8 mouse cellular contexts compared by ENCODE assay signal in genomic region chr11:75467512-75468215, GRCm38 (mm10). TPM values are rescaled to one million over a fixed set of nuclear protein-coding genes. Genes with fewer than 3 reads are reported as not detected.
A peak's percentile ranks its signal among the peaks of the same experiment; 100 is the strongest.
DNase-seq lines count a peak whose midpoint lies in the region; ATAC-seq and TF ChIP-seq lines count a peak whose summit lies in the region.

No protein-coding gene starts in this region.

- WGBS in heart, postnatal 0 days = 12% methylated on average over 19 of the region's 19 CpGs
- WGBS in kidney, postnatal 0 days = 22% methylated on average over 19 of the region's 19 CpGs

- no peaks in the 10 kb centered on the region for H3K9me3 ChIP-seq in heart, postnatal 0 days (replicated peaks; ENCODE audit: control insufficient read depth, low read length)
- H3K9me3 ChIP-seq in kidney, postnatal 0 days (replicated peaks; ENCODE audit: low read length) = no peaks in the 10 kb centered on the region

- intact Hi-C loops in left cerebral cortex, adult 2 months (cut with DNase I) = no loop called here
- intact Hi-C loops in left cerebral cortex, postnatal 4 days (cut with DNase I) = no loop called here

- no peak for DNase-seq in left cerebral cortex, adult 2 months (ENCODE audit: extremely low spot score in 1 of 2, low spot score in 2 of 2)
- DNase-seq in left cerebral cortex, postnatal 4 days = no peak
- peak; percentile 27 for DNase-seq in fibroblast of lung, adult 2 months (ENCODE audit: low read depth)
- DNase-seq in heart, postnatal 0 days (ENCODE audit: low spot score) = peak; percentile 80
- peak; percentile 87 for DNase-seq in kidney, postnatal 0 days (ENCODE audit: low spot score)
- DNase-seq in lung, postnatal 25 days (ENCODE audit: low spot score) = peak; percentile 61
- DNase-seq in retina, embryonic 14.5 days (ENCODE audit: low spot score) = peak; percentile 58
- DNase-seq in layer of hippocampus, adult 9-11 months = no peak

- H3K27me3 ChIP-seq in heart, postnatal 0 days (ENCODE audit: control insufficient read depth, insufficient read depth, low read length) = no peaks in the 10 kb centered on the region
- H3K27me3 ChIP-seq in kidney, postnatal 0 days (ENCODE audit: insufficient read depth, low read length) = no peaks in the 10 kb centered on the region

- peak; percentile 73 for ATAC-seq in heart, postnatal 0 days (ENCODE audit: insufficient read depth, low read depth)
- peak; percentile 67 for ATAC-seq in kidney, postnatal 0 days (replicated peaks; ENCODE audit: low FRiP score, low read depth)

- peak overlapping the region; percentile 73 for H3K4me2 ChIP-seq in heart, postnatal 0 days (ENCODE audit: low read depth, low read length)
- H3K4me2 ChIP-seq in kidney, postnatal 0 days (ENCODE audit: low read length) = peak overlapping the region; percentile 84

- no peak for TF ChIP-seq EP300 in heart, postnatal 0 days (IDR thresholded peaks at IDR 0.05; ENCODE audit: low read depth)

- H3K4me3 ChIP-seq in left cerebral cortex, adult 2 months = 0 out of 2 replicates have a peak overlapping the region, but pooled peaks have one; percentile 22
- H3K4me3 ChIP-seq in heart, postnatal 0 days (ENCODE audit: low read depth, low read length) = peak overlapping the region; percentile 47
- peak overlapping the region; percentile 36 for H3K4me3 ChIP-seq in kidney, postnatal 0 days (replicated peaks; ENCODE audit: low read depth, low read length)

- TF ChIP-seq CTCF in left cerebral cortex, adult 2 months (IDR thresholded peaks at IDR 0.05) = no peak; the same call in 1 of the 2 replicates
- TF ChIP-seq CTCF in heart, postnatal 0 days (IDR thresholded peaks at IDR 0.05; ENCODE audit: low read depth) = no peak
- no peak for TF ChIP-seq CTCF in kidney, postnatal 0 days (IDR thresholded peaks at IDR 0.05; ENCODE audit: low read depth)

- H3K4me1 ChIP-seq in heart, postnatal 0 days (ENCODE audit: control insufficient read depth, insufficient read depth) = peaks cover 11% of the 10 kb centered on the region
- H3K4me1 ChIP-seq in kidney, postnatal 0 days (replicated peaks; ENCODE audit: insufficient read depth, low read length) = peaks cover 15% of the 10 kb centered on the region; the same call in 1 of the 2 replicates

- peaks cover 27% of the 10 kb centered on the region for H3K36me3 ChIP-seq in heart, postnatal 0 days (replicated peaks; ENCODE audit: control insufficient read depth, insufficient read depth, low read length)
- peaks cover 13% of the 10 kb centered on the region for H3K36me3 ChIP-seq in kidney, postnatal 0 days (ENCODE audit: insufficient read depth, low read length)

- H3K27ac ChIP-seq in left cerebral cortex, adult 2 months = no peak overlapping the region
- H3K27ac ChIP-seq in heart, postnatal 0 days (ENCODE audit: low read depth) = peak overlapping the region; percentile 33; the same call in 1 of the 2 replicates
- 0 out of 2 replicates have a peak overlapping the region, but pooled peaks have one; percentile 31 for H3K27ac ChIP-seq in kidney, postnatal 0 days

- peak overlapping the region; percentile 49 for H3K9ac ChIP-seq in heart, postnatal 0 days (replicated peaks; ENCODE audit: low read depth, low read length)
- H3K9ac ChIP-seq in kidney, postnatal 0 days (ENCODE audit: low read depth, low read length) = peak overlapping the region; percentile 66

RNA-seq across cellular contexts. Expression of gene Tlcd2, which starts 6.1 kb away (rescaled TPM):
- total RNA-seq in left cerebral cortex, adult 2 months (2021) = under 1 TPM; 0.51 to 0.66 TPM
- total RNA-seq in left cerebral cortex, postnatal 4 days (2021) = under 1 TPM; 0.80 to 0.95 TPM
- total RNA-seq in heart, postnatal 0 days (2014; rRNA removed; ENCODE audit: low replicate concordance) = 9.2 and 25.3 TPM in 2 replicates
- 14.2 and 16.9 TPM in 2 replicates for polyA plus RNA-seq in heart, postnatal 0 days (2015; fragmentation: Nextera tagmentation; extraction: Ambion mirVana)
- 9.3 and 11.8 TPM in 2 replicates for polyA plus RNA-seq in kidney, postnatal 0 days (2015; fragmentation: Nextera tagmentation; extraction: Ambion mirVana)

RNA-seq across cellular contexts. Expression of gene Wdr81, which starts 13.1 kb away (rescaled TPM):
- 10 to 100 TPM; 19.5 to 20.7 TPM for total RNA-seq in left cerebral cortex, adult 2 months (2021)
- total RNA-seq in left cerebral cortex, postnatal 4 days (2021) = 10 to 100 TPM; 17.6 to 19.1 TPM
- 11.8 and 12.0 TPM in 2 replicates for total RNA-seq in heart, postnatal 0 days (2014; rRNA removed; ENCODE audit: low replicate concordance)
- polyA plus RNA-seq in heart, postnatal 0 days (2015; fragmentation: Nextera tagmentation; extraction: Ambion mirVana) = 2.0 and 2.2 TPM in 2 replicates
- 4.9 and 5.3 TPM in 2 replicates for polyA plus RNA-seq in kidney, postnatal 0 days (2015; fragmentation: Nextera tagmentation; extraction: Ambion mirVana)

RNA-seq across cellular contexts. Expression of gene Prpf8, which starts 19.0 kb away (rescaled TPM):
- 100 to 1,000 TPM; 133 to 138 TPM for total RNA-seq in left cerebral cortex, adult 2 months (2021)
- 100 to 1,000 TPM; 136 to 137 TPM for total RNA-seq in left cerebral cortex, postnatal 4 days (2021)
- total RNA-seq in heart, postnatal 0 days (2014; rRNA removed; ENCODE audit: low replicate concordance) = 73.8 and 79.8 TPM in 2 replicates
- 15.2 and 17.0 TPM in 2 replicates for polyA plus RNA-seq in heart, postnatal 0 days (2015; fragmentation: Nextera tagmentation; extraction: Ambion mirVana)
- polyA plus RNA-seq in kidney, postnatal 0 days (2015; fragmentation: Nextera tagmentation; extraction: Ambion mirVana) = 36.3 and 36.6 TPM in 2 replicates

RNA-seq across cellular contexts. Expression of gene Serpinf2, which starts 28.3 kb away (rescaled TPM):
- under 1 TPM in 1 of 2 experiments, not detected in 1; 0.28 TPM for total RNA-seq in left cerebral cortex, adult 2 months (2021)
- total RNA-seq in left cerebral cortex, postnatal 4 days (2021) = under 1 TPM in 1 of 2 experiments, not detected in 1; 0.26 TPM
- total RNA-seq in heart, postnatal 0 days (2014; rRNA removed; ENCODE audit: low replicate concordance) = 1.2 and 2.4 TPM in 2 replicates
- not detected in 2 replicates for polyA plus RNA-seq in heart, postnatal 0 days (2015; fragmentation: Nextera tagmentation; extraction: Ambion mirVana)
- polyA plus RNA-seq in kidney, postnatal 0 days (2015; fragmentation: Nextera tagmentation; extraction: Ambion mirVana) = 45.2 and 57.0 TPM in 2 replicates

RNA-seq across cellular contexts. Expression of gene Rilp, which starts 42.2 kb away (rescaled TPM):
- 1 to 10 TPM in 1 of 2 experiments, under 1 TPM in 1; 0.91 to 1.4 TPM for total RNA-seq in left cerebral cortex, adult 2 months (2021)
- 1 to 10 TPM; 1.8 to 1.9 TPM for total RNA-seq in left cerebral cortex, postnatal 4 days (2021)
- total RNA-seq in heart, postnatal 0 days (2014; rRNA removed; ENCODE audit: low replicate concordance) = 41.5 and 50.8 TPM in 2 replicates
- polyA plus RNA-seq in heart, postnatal 0 days (2015; fragmentation: Nextera tagmentation; extraction: Ambion mirVana) = 27.1 and 30.2 TPM in 2 replicates
- 4.2 and 4.5 TPM in 2 replicates for polyA plus RNA-seq in kidney, postnatal 0 days (2015; fragmentation: Nextera tagmentation; extraction: Ambion mirVana)

Comparison
In these comparisons a context has a peak if more than half of its experiments do, and no peak if none do; other contexts are left out.
1. DNase-seq: peak in fibroblast of lung, adult 2 months (single experiment), heart, postnatal 0 days (single experiment), kidney, postnatal 0 days (single experiment), lung, postnatal 25 days (single experiment) and retina, embryonic 14.5 days (single experiment); none in left cerebral cortex, adult 2 months (0 of 2), left cerebral cortex, postnatal 4 days (single experiment) and layer of hippocampus, adult 9-11 months (single experiment).
2. Peak in every context shown above with its lines, with median percentiles within 50 percentile points of each other: H3K4me3 ChIP-seq.